Mouse (Mus musculus) myocyte (in vitro differentiated cells): Measurements from ENCODE around the gene Galnt4. TPM values are rescaled to one million over a fixed set of nuclear protein-coding genes. Genes with fewer than 3 reads are reported as not detected.

Experiments
- H3K27me3 ChIP-seq: one replicate; pipeline ENCODE4 v1.6.1; 2011; ENCODE audit not compliant: control insufficient read depth, insufficient read depth, insufficient read length
- H3K36me3 ChIP-seq: one replicate; pipeline ENCODE4 v1.6.1; 2011; ENCODE audit not compliant: control insufficient read depth, insufficient read depth
- H3K4me2 ChIP-seq: one replicate; pipeline ENCODE4 v1.6.1; 2011; ENCODE audit warnings: low read depth, control low read depth
- H3K4me3 ChIP-seq: one replicate; pipeline ENCODE4 v1.5.1; 2011; ENCODE audit warnings: mild to moderate bottlenecking, control low read depth, moderate library complexity
- H3K79me2 ChIP-seq: one replicate; pipeline ENCODE4 v1.6.1; 2011; ENCODE audit not compliant: control insufficient read depth, insufficient read depth
- H3ac ChIP-seq: one replicate; pipeline ENCODE4 v1.6.1; 2011; ENCODE audit not compliant: control insufficient read depth, insufficient read length
- CEBPB ChIP-seq: IDR thresholded peaks from 2 replicates; pipeline ENCODE4 v1.6.1; 2011; ENCODE audit warnings: mild to moderate bottlenecking, moderate library complexity; ENCODE audit not compliant: poor library complexity, insufficient read depth, severe bottlenecking
- E2F4 ChIP-seq: IDR thresholded peaks from one replicate; pipeline ENCODE4 v1.6.1; 2011; ENCODE audit warnings: mild to moderate bottlenecking, control low read depth, moderate library complexity; ENCODE audit not compliant: insufficient read depth
- MAX ChIP-seq: IDR thresholded peaks from one replicate; pipeline ENCODE4 v1.6.1; 2011; ENCODE audit warnings: low read depth, mild to moderate bottlenecking, control low read depth
- MYOD1 ChIP-seq, 3 experiments: IDR thresholded peaks; one replicate each; pipeline ENCODE4 v1.6.1; 2011; ENCODE audit warnings: control low read depth in 2 of 3, low read depth in 2 of 3, mild to moderate bottlenecking in 2 of 3, moderate library complexity in 1 of 3; ENCODE audit not compliant: insufficient read length in 2 of 3, control insufficient read depth in 1 of 3
- MYOG ChIP-seq, 3 experiments: IDR thresholded peaks; one replicate each; pipeline ENCODE4 v1.6.1; 2011; ENCODE audit warnings: control low read depth in 2 of 3, low read depth in 2 of 3, mild to moderate bottlenecking in 2 of 3; ENCODE audit not compliant: insufficient read length in 2 of 3, control insufficient read depth in 1 of 3, insufficient read depth in 1 of 3
- POLR2A ChIP-seq: IDR thresholded peaks from one replicate; pipeline ENCODE4 v1.6.1; 2011; ENCODE audit warnings: low read depth, mild to moderate bottlenecking, control low read depth, moderate library complexity; ENCODE audit not compliant: insufficient read length
- POLR2AphosphoS2 ChIP-seq: IDR thresholded peaks from one replicate; pipeline ENCODE4 v1.6.1; 2011; ENCODE audit warnings: low read depth, control low read depth; ENCODE audit not compliant: insufficient read length
- REST ChIP-seq: IDR thresholded peaks from one replicate; pipeline ENCODE4 v1.6.1; 2011; ENCODE audit warnings: mild to moderate bottlenecking, control low read depth, moderate library complexity; ENCODE audit not compliant: insufficient read depth, insufficient read length
- SRF ChIP-seq: IDR thresholded peaks from one replicate; pipeline ENCODE4 v1.6.1; 2011; ENCODE audit warnings: low read depth; ENCODE audit not compliant: control insufficient read depth, insufficient read length
- TCF12 ChIP-seq: IDR thresholded peaks from one replicate; pipeline ENCODE4 v1.6.1; 2011; ENCODE audit warnings: mild to moderate bottlenecking, control low read depth; ENCODE audit not compliant: poor library complexity, insufficient read depth, severe bottlenecking
- TCF3 ChIP-seq: IDR thresholded peaks from one replicate; pipeline ENCODE4 v1.6.1; 2011; ENCODE audit warnings: low read depth, control low read depth; ENCODE audit not compliant: insufficient read length
- USF1 ChIP-seq: IDR thresholded peaks from one replicate; pipeline ENCODE4 v1.6.1; 2011; ENCODE audit warnings: low read depth, mild to moderate bottlenecking, control low read depth, moderate library complexity
- polyA plus RNA-seq: library from polyadenylated mRNA; unstranded; fragments of >200 nt; fragmentation: generic; extraction: Trizol; gene quantifications from one replicate; pipeline ENCODE4 v1.2.1, GENCODE M21; 2012; ENCODE audit warnings: missing spikeins

The Galnt4 gene
- polyA plus RNA-seq, 1 experiment = 4.7 TPM

GRCm38 (mm10) chr10:99118697-99119096, 10.7 kb downstream of the Galnt4 start:
- H3K27me3 ChIP-seq = no peaks in the 10 kb centered on the region
- H3K4me3 ChIP-seq = no peak overlapping the region
- H3ac ChIP-seq = no peak overlapping the region
- H3K79me2 ChIP-seq = no peaks in the 10 kb centered on the region
- no peaks in the 10 kb centered on the region for H3K36me3 ChIP-seq
- no peak overlapping the region for H3K4me2 ChIP-seq
- TF ChIP-seq TCF12 (no peak), SRF (no peak), CEBPB (no peak), MYOD1 (IDR thresholded peaks at IDR 0.05; ENCODE audit: control insufficient read depth in 1 of 3, insufficient read length in 2 of 3, low read depth in 2 of 3) (no peak), USF1 (no peak), MAX (no peak), TCF3 (no peak), POLR2A (no peak), MYOG (IDR thresholded peaks at IDR 0.05; ENCODE audit: control insufficient read depth in 1 of 3, insufficient read depth in 1 of 3, insufficient read length in 2 of 3, low read depth in 2 of 3) (no peak), REST (no peak), E2F4 (no peak), POLR2AphosphoS2 (no peak)

GRCm38 (mm10) chr10:99119471-99119870, 11.5 kb downstream of the Galnt4 start:
- no peaks in the 10 kb centered on the region for H3K27me3 ChIP-seq
- TF ChIP-seq CEBPB = no peak
- TF ChIP-seq REST = no peak
- TF ChIP-seq TCF3 = no peak
- no peak for TF ChIP-seq MYOD1 (IDR thresholded peaks at IDR 0.05; ENCODE audit: control insufficient read depth in 1 of 3, insufficient read length in 2 of 3, low read depth in 2 of 3)
- no peak for TF ChIP-seq SRF
- no peak for TF ChIP-seq TCF12
- no peak for TF ChIP-seq MYOG (IDR thresholded peaks at IDR 0.05; ENCODE audit: control insufficient read depth in 1 of 3, insufficient read depth in 1 of 3, insufficient read length in 2 of 3, low read depth in 2 of 3)
- no peak for TF ChIP-seq MAX
- no peak for TF ChIP-seq USF1
- TF ChIP-seq POLR2AphosphoS2 = no peak
- no peak for TF ChIP-seq POLR2A
- no peak for TF ChIP-seq E2F4
- no peak overlapping the region for H3K4me3 ChIP-seq

GRCm38 (mm10) chr10:99126225-99126624, 18.3 kb downstream of the Galnt4 start, which contains the start of gene Phxr2:
Gene Phxr2 (minus strand): TSS chr10:99126325.
- TF ChIP-seq TCF3 = no peak
- TF ChIP-seq MYOG (IDR thresholded peaks at IDR 0.05; ENCODE audit: control insufficient read depth in 1 of 3, insufficient read depth in 1 of 3, insufficient read length in 2 of 3, low read depth in 2 of 3) = no peak
- no peak for TF ChIP-seq SRF
- no peak for TF ChIP-seq REST
- TF ChIP-seq USF1 = no peak
- no peak for TF ChIP-seq TCF12
- no peak for TF ChIP-seq CEBPB
- no peak for TF ChIP-seq E2F4
- TF ChIP-seq MYOD1 (IDR thresholded peaks at IDR 0.05; ENCODE audit: control insufficient read depth in 1 of 3, insufficient read length in 2 of 3, low read depth in 2 of 3) = no peak
- no peak for TF ChIP-seq POLR2A
- TF ChIP-seq MAX = no peak
- no peak for TF ChIP-seq POLR2AphosphoS2
- Histone ChIP-seq H3K4me3 (no peak within 1 kb of the TSS), H3K36me3 (no peaks in the 10 kb centered on the region), H3K4me2 (no peak within 1 kb of the TSS), H3K79me2 (no peaks in the 10 kb centered on the region), H3K27me3 (no peaks in the 10 kb centered on the region), H3ac (no peak within 1 kb of the TSS)

More at GRCm38 (mm10) chr10:99119471-99119870, 11.5 kb downstream of the Galnt4 start:
- H3ac ChIP-seq = no peak overlapping the region
- H3K36me3 ChIP-seq = no peaks in the 10 kb centered on the region
- no peak overlapping the region for H3K4me2 ChIP-seq
- no peaks in the 10 kb centered on the region for H3K79me2 ChIP-seq

GRCm38 (mm10) chr10:99126954-99127353, 19.0 kb downstream of the Galnt4 start:
- TF ChIP-seq E2F4 (no peak), REST (no peak), TCF3 (no peak), POLR2AphosphoS2 (no peak), SRF (no peak), MAX (no peak), MYOD1 (IDR thresholded peaks at IDR 0.05; ENCODE audit: control insufficient read depth in 1 of 3, insufficient read length in 2 of 3, low read depth in 2 of 3) (no peak), MYOG (IDR thresholded peaks at IDR 0.05; ENCODE audit: control insufficient read depth in 1 of 3, insufficient read depth in 1 of 3, insufficient read length in 2 of 3, low read depth in 2 of 3) (no peak), POLR2A (no peak), CEBPB (no peak), USF1 (no peak), TCF12 (no peak)
- Histone ChIP-seq H3K27me3 (no peaks in the 10 kb centered on the region), H3K79me2 (no peaks in the 10 kb centered on the region), H3K4me3 (no peak overlapping the region), H3ac (no peak overlapping the region), H3K36me3 (no peaks in the 10 kb centered on the region), H3K4me2 (no peak overlapping the region)
